Mouse (Mus musculus): ENCODE measurements around the gene Gm884.

Gm884 gene

GRCm38 (mm10) chr11:103621040-103621439 is at the start of gene Gm884:
TSS of gene Gm884 (minus strand) at chr11:103621140.
- no peak for DNase-seq (ENCODE audit: low read depth)

GRCm38 (mm10) chr11:103666907-103667426 is 46.0 kb upstream of the Gm884 start:
- no peak for DNase-seq (ENCODE audit: low read depth)

- no peak for DNase-seq (ENCODE audit: low read depth)
Measured at GRCm38 (mm10) chr11:103666181-103666906, 45.4 kb upstream of the Gm884 start.

- DNase-seq (ENCODE audit: low read depth) = no peak
Measured at GRCm38 (mm10) chr11:103665695-103666094, 44.8 kb upstream of the Gm884 start.

GRCm38 (mm10) chr11:103663119-103663518 is 42.2 kb upstream of the Gm884 start:
- DNase-seq (ENCODE audit: low read depth) = no peak

GRCm38 (mm10) chr11:103662546-103662945 is 41.6 kb upstream of the Gm884 start:
- DNase-seq (ENCODE audit: low read depth) = no peak

GRCm38 (mm10) chr11:103661863-103662262 is 40.9 kb upstream of the Gm884 start:
- no peak for DNase-seq (ENCODE audit: low read depth)

GRCm38 (mm10) chr11:103658189-103658588 is 37.2 kb upstream of the Gm884 start:
- DNase-seq (ENCODE audit: low read depth) = no peak

- peak; percentile 31 for DNase-seq (ENCODE audit: low read depth)
Measured at GRCm38 (mm10) chr11:103656520-103656919, 35.6 kb upstream of the Gm884 start.

- DNase-seq (ENCODE audit: low read depth) = no peak
Measured at GRCm38 (mm10) chr11:103653359-103653965, 32.5 kb upstream of the Gm884 start.

- no peak for DNase-seq (ENCODE audit: low read depth)
Measured at GRCm38 (mm10) chr11:103651426-103651825, 30.5 kb upstream of the Gm884 start.

GRCm38 (mm10) chr11:103649983-103650493 is 29.1 kb upstream of the Gm884 start:
- no peak for DNase-seq (ENCODE audit: low read depth)

GRCm38 (mm10) chr11:103649301-103649982 is 28.5 kb upstream of the Gm884 start, which contains the start of gene Rprml:
TSS of gene Rprml (plus strand) at chr11:103649570.
- no peak for DNase-seq (ENCODE audit: low read depth)

GRCm38 (mm10) chr11:103648656-103649055 is 27.7 kb upstream of the Gm884 start:
- DNase-seq (ENCODE audit: low read depth) = no peak

GRCm38 (mm10) chr11:103647921-103648620 is 27.1 kb upstream of the Gm884 start:
- no peak for DNase-seq (ENCODE audit: low read depth)

GRCm38 (mm10) chr11:103646301-103646700 is 25.4 kb upstream of the Gm884 start:
- no peak for DNase-seq (ENCODE audit: low read depth)

GRCm38 (mm10) chr11:103645731-103646130 is 24.8 kb upstream of the Gm884 start:
- DNase-seq (ENCODE audit: low read depth) = no peak

- no peak for DNase-seq (ENCODE audit: low read depth)
Measured at GRCm38 (mm10) chr11:103643211-103643610, 22.3 kb upstream of the Gm884 start.

- peak; percentile 52 for DNase-seq (ENCODE audit: low read depth)
Measured at GRCm38 (mm10) chr11:103639407-103639946, 18.5 kb upstream of the Gm884 start.

GRCm38 (mm10) chr11:103638790-103639189 is 17.9 kb upstream of the Gm884 start, which contains the start of gene Lyzl6:
TSS of gene Lyzl6 (minus strand) at chr11:103638890.
- DNase-seq (ENCODE audit: low read depth) = no peak

- no peak for DNase-seq (ENCODE audit: low read depth)
Measured at GRCm38 (mm10) chr11:103636261-103636660, 15.3 kb upstream of the Gm884 start.

- DNase-seq (ENCODE audit: low read depth) = no peak
Measured at GRCm38 (mm10) chr11:103635481-103635880, 14.5 kb upstream of the Gm884 start.
